In genomic region chr13:91723108-91723735, GRCm38 (mm10) we compare ENCODE assay signal across 10 mouse cellular contexts. TPM values are rescaled to one million over a fixed set of nuclear protein-coding genes. Genes with fewer than 3 reads are reported as not detected.
A peak's percentile ranks its signal among the peaks of the same experiment; 100 is the strongest.
DNase-seq lines count a peak whose midpoint lies in the region; ATAC-seq lines count a peak whose summit lies in the region.
"Had no signal": no experiment of that assay in that cellular context is flagged by ENCODE, and none has a peak within 500 bp of the region (broad histone marks: within the 10 kb centered on the region; RNA-seq: fewer than 3 reads in every experiment).

No protein-coding gene starts in this region.

- WGBS in midbrain, embryonic 11.5 days: 65% methylated on average over 8 of the region's 8 CpGs
- 67% methylated on average over 8 of the region's 8 CpGs for WGBS in midbrain, embryonic 10.5 days
- WGBS in intestine, embryonic 15.5 days: 68% methylated on average over 8 of the region's 8 CpGs
- 70% methylated on average over 8 of the region's 8 CpGs for WGBS in neural tube, embryonic 13.5 days

- H3K4me3 ChIP-seq in midbrain, embryonic 11.5 days (ENCODE audit: low read depth, low read length): no peak overlapping the region
- H3K4me3 ChIP-seq in midbrain, embryonic 10.5 days: no peak overlapping the region
- no peak overlapping the region for H3K4me3 ChIP-seq in intestine, embryonic 15.5 days (replicated peaks)
- H3K4me3 ChIP-seq in neural tube, embryonic 13.5 days: no peak overlapping the region
- H3K4me3 ChIP-seq: stomach, embryonic 15.5 days had no signal

- H3K27ac ChIP-seq in midbrain, embryonic 11.5 days (ENCODE audit: low read depth, low read length): no peak overlapping the region
- H3K27ac ChIP-seq in midbrain, embryonic 10.5 days (replicated peaks): no peak overlapping the region
- H3K27ac ChIP-seq in intestine, embryonic 15.5 days: no peak overlapping the region
- H3K27ac ChIP-seq in neural tube, embryonic 13.5 days (replicated peaks): no peak overlapping the region
- H3K27ac ChIP-seq: stomach, embryonic 15.5 days had no signal

- ATAC-seq in midbrain, embryonic 11.5 days (ENCODE audit: low FRiP score): peak; percentile 73
- ATAC-seq in intestine, embryonic 15.5 days: peak; percentile 66; the same call in 1 of the 2 replicates
- ATAC-seq in neural tube, embryonic 13.5 days (ENCODE audit: low read depth): peak; percentile 53

- peak; percentile 16 for DNase-seq in adrenal gland, postnatal 10 days
- DNase-seq in adrenal gland, postnatal 25 days: no peak
- DNase-seq in midbrain, embryonic 11.5 days (ENCODE audit: low spot score, missing footprints): no peak
- no peak for DNase-seq in midbrain, embryonic 10.5 days (ENCODE audit: low spot score)
- no peak for DNase-seq in gastrocnemius, postnatal 14 days
- DNase-seq in adipocyte (ENCODE audit: low spot score): no peak

- no peaks in the 10 kb centered on the region for H3K9me3 ChIP-seq in midbrain, embryonic 11.5 days (ENCODE audit: control insufficient read depth, low read length)
- no peaks in the 10 kb centered on the region for H3K9me3 ChIP-seq in midbrain, embryonic 10.5 days (replicated peaks)
- no peaks in the 10 kb centered on the region for H3K9me3 ChIP-seq in intestine, embryonic 15.5 days
- H3K9me3 ChIP-seq in neural tube, embryonic 13.5 days: no peaks in the 10 kb centered on the region
- H3K9me3 ChIP-seq: stomach, embryonic 15.5 days had no signal

- intact Hi-C loops in gastrocnemius, postnatal 14 days (cut with DNase I; ENCODE audit: low total_unique reads): no loop called here

- H3K4me2 ChIP-seq in midbrain, embryonic 11.5 days: no peak overlapping the region
- H3K4me2 ChIP-seq in intestine, embryonic 15.5 days (replicated peaks): no peak overlapping the region
- no peak overlapping the region for H3K4me2 ChIP-seq in neural tube, embryonic 13.5 days
- H3K4me2 ChIP-seq: stomach, embryonic 15.5 days had no signal

- H3K4me1 ChIP-seq in midbrain, embryonic 11.5 days (ENCODE audit: control insufficient read depth, insufficient read depth, low read length): no peaks in the 10 kb centered on the region
- no peaks in the 10 kb centered on the region for H3K4me1 ChIP-seq in midbrain, embryonic 10.5 days
- H3K4me1 ChIP-seq in intestine, embryonic 15.5 days (replicated peaks): no peaks in the 10 kb centered on the region
- no peaks in the 10 kb centered on the region for H3K4me1 ChIP-seq in neural tube, embryonic 13.5 days (replicated peaks)
- H3K4me1 ChIP-seq: stomach, embryonic 15.5 days had no signal

- H3K27me3 ChIP-seq in midbrain, embryonic 11.5 days (ENCODE audit: control insufficient read depth, insufficient read depth, low read length): no peaks in the 10 kb centered on the region
- H3K27me3 ChIP-seq in midbrain, embryonic 10.5 days (ENCODE audit: low read depth, poor library complexity, severe bottlenecking): no peaks in the 10 kb centered on the region
- H3K27me3 ChIP-seq in intestine, embryonic 15.5 days (replicated peaks): no peaks in the 10 kb centered on the region
- H3K27me3 ChIP-seq in neural tube, embryonic 13.5 days: no peaks in the 10 kb centered on the region
- H3K27me3 ChIP-seq: stomach, embryonic 15.5 days had no signal

- H3K36me3 ChIP-seq in midbrain, embryonic 11.5 days (ENCODE audit: control insufficient read depth, insufficient read depth, low read length): no peaks in the 10 kb centered on the region
- no peaks in the 10 kb centered on the region for H3K36me3 ChIP-seq in midbrain, embryonic 10.5 days
- H3K36me3 ChIP-seq in intestine, embryonic 15.5 days: no peaks in the 10 kb centered on the region
- no peaks in the 10 kb centered on the region for H3K36me3 ChIP-seq in neural tube, embryonic 13.5 days
- H3K36me3 ChIP-seq: stomach, embryonic 15.5 days had no signal

- no peak overlapping the region for H3K9ac ChIP-seq in midbrain, embryonic 11.5 days (ENCODE audit: low read length)
- H3K9ac ChIP-seq in intestine, embryonic 15.5 days: no peak overlapping the region
- H3K9ac ChIP-seq in neural tube, embryonic 13.5 days: no peak overlapping the region
- H3K9ac ChIP-seq: stomach, embryonic 15.5 days had no signal

RNA-seq across cellular contexts. Expression of gene Acot12, which starts 18.1 kb away (rescaled TPM):
- 10 to 100 TPM in 1 of 2 experiments, 1 to 10 TPM in 1; 8.4 to 19.2 TPM for total RNA-seq in adrenal gland, postnatal 10 days (2021)
- 0.64 and 1.4 TPM in 2 replicates for total RNA-seq in adrenal gland, postnatal 25 days (2021)
- polyA plus RNA-seq in midbrain, embryonic 11.5 days (2014; fragmentation: Nextera tagmentation; extraction: Ambion mirVana): not detected in 2 replicates
- not detected in 2 replicates for polyA plus RNA-seq in midbrain, embryonic 10.5 days (2016; fragmentation: Nextera tagmentation; extraction: Ambion mirVana)
- polyA plus RNA-seq in intestine, embryonic 15.5 days (2015; fragmentation: Nextera tagmentation; extraction: Ambion mirVana): 0.20 and 0.33 TPM in 2 replicates
- polyA plus RNA-seq in neural tube, embryonic 13.5 days (2015; fragmentation: Nextera tagmentation; extraction: Ambion mirVana): not detected in 2 replicates
- total RNA-seq in gastrocnemius, postnatal 14 days (2021): not detected
- polyA plus RNA-seq: heart, embryonic 16.5 days had no signal
